Mouse (Mus musculus): ENCODE measurements around the gene Glrx5. TPM values are rescaled to one million over a fixed set of nuclear protein-coding genes. Genes with fewer than 3 reads are reported as not detected.

Glrx5 gene
- total and polyA plus RNA-seq, 3 experiments = 97.4 to 320 (median 227) TPM

DNA sequence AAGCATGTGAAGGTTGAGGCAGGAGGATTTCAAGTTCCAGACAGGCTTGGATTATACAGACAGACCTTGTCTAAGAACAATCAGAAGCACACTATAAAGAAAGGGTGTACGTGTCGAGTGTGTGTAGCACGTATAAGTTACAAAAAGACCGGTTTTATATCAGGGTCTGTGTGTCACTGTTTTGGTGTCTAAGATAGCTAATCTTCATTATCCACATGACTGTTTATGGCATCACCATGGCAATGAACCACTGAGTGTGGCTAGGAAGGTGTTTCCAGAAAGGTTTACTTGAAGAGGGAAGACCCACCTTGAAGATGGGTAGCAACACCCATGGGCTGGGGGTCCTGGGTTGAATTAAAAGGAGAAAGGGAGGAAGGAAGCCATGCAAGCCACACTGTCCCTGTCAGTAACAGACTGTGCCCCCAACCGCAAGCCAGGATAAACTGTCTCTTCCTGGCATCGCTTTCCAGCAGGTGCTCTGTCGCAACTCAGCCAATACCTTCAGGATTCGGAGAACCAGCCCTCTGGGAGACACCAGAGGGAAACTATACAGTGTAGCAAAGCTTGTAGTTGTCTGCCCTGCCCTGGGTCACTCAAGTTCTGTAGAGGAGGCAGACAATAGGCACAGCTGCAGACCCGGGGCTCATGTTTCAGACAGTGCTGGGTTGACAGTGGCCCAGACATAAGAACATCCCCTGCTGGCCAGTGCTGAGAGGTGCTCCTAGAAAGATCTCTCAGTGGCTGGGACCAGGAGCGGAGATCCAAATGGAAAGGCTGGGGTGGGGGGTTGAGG, 30.0 kb upstream of the Glrx5 start:
- TF ChIP-seq GATA2 (IDR thresholded peaks at IDR 0.05; ENCODE audit: borderline replicate concordance, low read depth, low read length) (no peak), CTCF (IDR thresholded peaks at IDR 0.05; ENCODE audit: low read depth, low read length) (no peak), POLR2AphosphoS5 (IDR thresholded peaks at IDR 0.05; ENCODE audit: insufficient replicate concordance, low read depth, low read length) (no peak), TAL1 (conservative IDR thresholded peaks at IDR 0.05; ENCODE audit: low read depth, low read length) (no peak), GATA1 (IDR thresholded peaks at IDR 0.05; ENCODE audit: borderline replicate concordance, low read length) (no peak)
- peak; percentile 7; the same call in 1 of the 2 replicates for ATAC-seq (ENCODE audit: extremely low read depth, insufficient number of reproducible peaks, low FRiP score, poor library complexity, severe bottlenecking)
- no peak for DNase-seq (ENCODE audit: low spot score)
- H3K36me3 ChIP-seq (replicated peaks) = peaks cover 85% of the 10 kb centered on the region
- H3K27me3 ChIP-seq (ENCODE audit: insufficient read depth, low read length) = no peaks in the 10 kb centered on the region
- H3K4me1 ChIP-seq (ENCODE audit: insufficient read depth, low read depth, low read length) = peaks cover 97% of the 10 kb centered on the region
- no peak overlapping the region; the same call in 1 of the 2 replicates for H3K4me3 ChIP-seq (ENCODE audit: low read depth, low read length)
- no peaks in the 10 kb centered on the region for H3K9me3 ChIP-seq (replicated peaks)

DNA sequence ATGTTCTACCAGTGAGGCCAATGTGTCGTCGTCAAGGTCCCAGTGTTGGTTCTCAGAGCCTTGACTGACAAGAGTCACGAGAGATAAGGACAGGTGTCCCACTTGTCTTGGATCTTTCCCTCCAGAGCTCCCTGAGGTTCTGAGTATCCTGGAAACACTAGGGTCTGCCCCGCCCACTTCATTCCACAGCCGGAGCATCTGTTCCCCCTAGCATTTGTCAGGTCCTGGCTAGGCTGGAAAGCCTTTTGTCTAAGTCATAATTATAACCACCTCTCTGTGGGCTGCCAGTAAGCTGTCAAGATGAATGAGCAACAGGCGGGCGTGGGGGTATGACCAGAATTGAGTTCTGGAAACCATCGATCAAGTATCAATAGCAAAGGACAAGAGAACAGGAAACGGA, 29.3 kb upstream of the Glrx5 start:
- Histone ChIP-seq H3K4me3 (ENCODE audit: low read depth, low read length) (no peak overlapping the region), H3K27me3 (ENCODE audit: insufficient read depth, low read length) (no peaks in the 10 kb centered on the region), H3K36me3 (replicated peaks) (peaks cover 86% of the 10 kb centered on the region), H3K4me1 (ENCODE audit: insufficient read depth, low read depth, low read length) (peaks cover 98% of the 10 kb centered on the region), H3K9me3 (replicated peaks) (no peaks in the 10 kb centered on the region)
- DNase-seq (ENCODE audit: low spot score) (no peak), ATAC-seq (ENCODE audit: extremely low read depth, insufficient number of reproducible peaks, low FRiP score, poor library complexity, severe bottlenecking) (no peak)
- TF ChIP-seq TAL1 (conservative IDR thresholded peaks at IDR 0.05; ENCODE audit: low read depth, low read length) = no peak
- no peak for TF ChIP-seq GATA1 (IDR thresholded peaks at IDR 0.05; ENCODE audit: borderline replicate concordance, low read length)
- no peak for TF ChIP-seq GATA2 (IDR thresholded peaks at IDR 0.05; ENCODE audit: borderline replicate concordance, low read depth, low read length)
- no peak for TF ChIP-seq POLR2AphosphoS5 (IDR thresholded peaks at IDR 0.05; ENCODE audit: insufficient replicate concordance, low read depth, low read length)
- TF ChIP-seq CTCF (IDR thresholded peaks at IDR 0.05; ENCODE audit: low read depth, low read length) = no peak

DNA sequence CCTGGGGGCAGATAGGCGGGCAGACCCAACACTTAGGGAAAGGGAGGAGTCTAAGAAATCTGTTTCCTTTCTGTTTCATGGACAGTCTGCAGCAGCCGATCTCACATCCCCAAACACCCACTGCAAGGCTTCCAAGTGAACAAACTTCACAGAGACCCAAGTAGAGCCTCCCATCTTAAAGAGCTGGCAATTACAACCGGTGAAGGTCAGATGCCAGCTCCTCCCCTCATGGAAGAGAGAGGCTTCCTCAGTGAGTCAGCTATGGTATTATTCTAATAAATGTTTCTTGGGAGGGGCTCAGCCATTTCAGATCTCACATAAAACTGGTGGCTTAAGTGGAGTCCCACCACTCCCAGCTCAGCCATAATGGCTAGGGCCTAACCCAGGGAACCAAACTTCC, 28.8 kb upstream of the Glrx5 start:
- H3K27me3 ChIP-seq (ENCODE audit: insufficient read depth, low read length) = no peaks in the 10 kb centered on the region
- H3K9me3 ChIP-seq (replicated peaks) = no peaks in the 10 kb centered on the region
- TF ChIP-seq GATA2 (IDR thresholded peaks at IDR 0.05; ENCODE audit: borderline replicate concordance, low read depth, low read length) = no peak
- no peak for TF ChIP-seq GATA1 (IDR thresholded peaks at IDR 0.05; ENCODE audit: borderline replicate concordance, low read length)
- TF ChIP-seq CTCF (IDR thresholded peaks at IDR 0.05; ENCODE audit: low read depth, low read length) = no peak
- no peak for TF ChIP-seq POLR2AphosphoS5 (IDR thresholded peaks at IDR 0.05; ENCODE audit: insufficient replicate concordance, low read depth, low read length)
- no peak for TF ChIP-seq TAL1 (conservative IDR thresholded peaks at IDR 0.05; ENCODE audit: low read depth, low read length)
- ATAC-seq (ENCODE audit: extremely low read depth, insufficient number of reproducible peaks, low FRiP score, poor library complexity, severe bottlenecking) (no peak), DNase-seq (ENCODE audit: low spot score) (no peak)
- peaks cover 99% of the 10 kb centered on the region for H3K4me1 ChIP-seq (ENCODE audit: insufficient read depth, low read depth, low read length)
- H3K4me3 ChIP-seq (ENCODE audit: low read depth, low read length) = no peak overlapping the region
- H3K36me3 ChIP-seq (replicated peaks) = peaks cover 86% of the 10 kb centered on the region

DNA sequence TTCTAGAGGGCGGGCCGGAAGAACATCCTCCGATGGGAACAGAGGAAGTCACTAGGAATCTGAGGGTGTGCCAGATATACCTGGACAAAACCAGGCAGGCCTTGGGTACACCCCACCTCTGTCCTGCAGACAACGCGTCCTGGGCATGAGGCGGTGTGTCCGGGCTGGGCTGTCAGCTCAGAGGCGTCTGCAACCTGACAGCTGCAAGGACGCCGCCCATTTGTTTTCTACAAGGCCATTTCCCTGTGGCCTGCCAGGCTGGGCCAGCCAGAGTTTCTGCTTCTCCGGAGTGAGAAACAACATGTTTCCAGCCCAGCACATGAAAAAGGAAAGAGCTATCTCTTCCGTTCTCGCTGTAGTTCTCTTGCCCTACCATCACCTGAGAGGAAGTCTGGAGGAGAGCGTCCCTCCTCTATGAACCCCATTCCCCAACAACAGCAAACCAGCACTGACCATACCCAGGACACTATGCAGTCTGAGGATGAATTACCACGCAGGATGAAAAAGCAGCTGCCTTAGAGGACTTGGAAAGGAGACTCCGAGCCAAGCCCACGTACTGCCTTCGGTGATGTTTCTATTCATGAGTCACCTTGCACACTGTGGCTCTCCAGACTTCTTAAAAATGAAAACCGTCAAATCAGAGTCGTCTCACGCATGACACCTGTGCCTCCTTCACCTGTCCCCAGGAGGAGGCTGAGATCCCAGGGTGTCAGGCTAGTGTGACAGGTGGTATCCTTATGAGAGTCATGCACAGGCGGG, 27.4 kb upstream of the Glrx5 start:
- Histone ChIP-seq H3K27me3 (ENCODE audit: insufficient read depth, low read length) (no peaks in the 10 kb centered on the region), H3K9me3 (replicated peaks) (no peaks in the 10 kb centered on the region), H3K36me3 (replicated peaks) (peaks cover 75% of the 10 kb centered on the region), H3K4me3 (ENCODE audit: low read depth, low read length) (peak overlapping the region; percentile 17; the same call in 1 of the 2 replicates), H3K4me1 (ENCODE audit: insufficient read depth, low read depth, low read length) (peaks cover 95% of the 10 kb centered on the region)
- ATAC-seq (ENCODE audit: extremely low read depth, insufficient number of reproducible peaks, low FRiP score, poor library complexity, severe bottlenecking) = no peak
- DNase-seq (ENCODE audit: low spot score) = no peak
- TF ChIP-seq POLR2AphosphoS5 (IDR thresholded peaks at IDR 0.05; ENCODE audit: insufficient replicate concordance, low read depth, low read length) (no peak), CTCF (IDR thresholded peaks at IDR 0.05; ENCODE audit: low read depth, low read length) (no peak), TAL1 (conservative IDR thresholded peaks at IDR 0.05; ENCODE audit: low read depth, low read length) (no peak), GATA2 (IDR thresholded peaks at IDR 0.05; ENCODE audit: borderline replicate concordance, low read depth, low read length) (no peak), GATA1 (IDR thresholded peaks at IDR 0.05; ENCODE audit: borderline replicate concordance, low read length) (no peak)

DNA sequence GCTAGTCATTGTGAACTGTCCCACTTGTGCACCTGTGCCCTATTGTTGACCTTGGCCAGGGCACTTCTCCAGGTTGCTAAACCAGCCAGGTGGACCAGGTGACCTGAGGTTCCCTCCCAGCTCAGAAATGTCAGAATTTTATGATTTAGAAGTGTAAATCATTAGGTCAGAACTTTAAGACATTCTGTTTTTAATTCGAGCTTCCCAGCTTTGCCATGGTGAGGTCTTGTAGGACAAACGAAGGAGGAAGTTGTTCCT, 26.8 kb upstream of the Glrx5 start:
- Histone ChIP-seq H3K4me1 (ENCODE audit: insufficient read depth, low read depth, low read length) (peaks cover 95% of the 10 kb centered on the region), H3K9me3 (replicated peaks) (no peaks in the 10 kb centered on the region), H3K27me3 (ENCODE audit: insufficient read depth, low read length) (no peaks in the 10 kb centered on the region), H3K4me3 (ENCODE audit: low read depth, low read length) (0 out of 2 replicates have a peak overlapping the region, but pooled peaks have one; percentile 7), H3K36me3 (replicated peaks) (peaks cover 70% of the 10 kb centered on the region)
- ATAC-seq (ENCODE audit: extremely low read depth, insufficient number of reproducible peaks, low FRiP score, poor library complexity, severe bottlenecking) (no peak), DNase-seq (ENCODE audit: low spot score) (no peak)
- no peak for TF ChIP-seq POLR2AphosphoS5 (IDR thresholded peaks at IDR 0.05; ENCODE audit: insufficient replicate concordance, low read depth, low read length)
- TF ChIP-seq TAL1 (conservative IDR thresholded peaks at IDR 0.05; ENCODE audit: low read depth, low read length) = no peak
- no peak for TF ChIP-seq GATA2 (IDR thresholded peaks at IDR 0.05; ENCODE audit: borderline replicate concordance, low read depth, low read length)
- TF ChIP-seq CTCF (IDR thresholded peaks at IDR 0.05; ENCODE audit: low read depth, low read length) = no peak
- TF ChIP-seq GATA1 (IDR thresholded peaks at IDR 0.05; ENCODE audit: borderline replicate concordance, low read length) = no peak

DNA sequence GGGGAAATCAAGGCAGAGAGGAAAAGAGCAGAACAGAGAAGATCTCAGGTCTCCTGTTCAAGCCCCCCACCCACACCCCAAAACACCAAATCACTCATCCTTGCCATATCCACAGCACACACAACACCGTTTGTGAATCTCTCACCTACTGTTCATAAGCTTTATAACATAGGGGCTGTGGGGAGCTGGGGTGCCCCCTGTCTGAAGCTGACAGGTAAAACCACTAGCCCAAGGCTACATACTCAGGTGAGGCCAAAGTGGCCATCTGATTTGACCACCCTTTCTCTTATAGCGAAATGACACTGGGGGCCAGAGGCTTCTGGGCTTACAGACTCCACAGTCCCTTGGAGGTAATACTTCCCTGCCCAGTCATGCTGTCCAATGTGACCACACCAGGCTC, 24.3 kb upstream of the Glrx5 start:
- Histone ChIP-seq H3K4me1 (ENCODE audit: insufficient read depth, low read depth, low read length) (peaks cover 93% of the 10 kb centered on the region), H3K9me3 (replicated peaks) (no peaks in the 10 kb centered on the region), H3K36me3 (replicated peaks) (peaks cover 47% of the 10 kb centered on the region), H3K4me3 (ENCODE audit: low read depth, low read length) (peak overlapping the region; percentile 78), H3K27me3 (ENCODE audit: insufficient read depth, low read length) (no peaks in the 10 kb centered on the region)
- TF ChIP-seq GATA2 (IDR thresholded peaks at IDR 0.05; ENCODE audit: borderline replicate concordance, low read depth, low read length) (no peak), POLR2AphosphoS5 (IDR thresholded peaks at IDR 0.05; ENCODE audit: insufficient replicate concordance, low read depth, low read length) (no peak), GATA1 (IDR thresholded peaks at IDR 0.05; ENCODE audit: borderline replicate concordance, low read length) (no peak), CTCF (IDR thresholded peaks at IDR 0.05; ENCODE audit: low read depth, low read length) (no peak), TAL1 (conservative IDR thresholded peaks at IDR 0.05; ENCODE audit: low read depth, low read length) (no peak)
- DNase-seq (ENCODE audit: low spot score) = no peak
- no peak for ATAC-seq (ENCODE audit: extremely low read depth, insufficient number of reproducible peaks, low FRiP score, poor library complexity, severe bottlenecking)

Measured in G1E (cell line).